Mouse (Mus musculus) midbrain, embryonic 12.5 days (tissue): ENCODE results near the gene Copz2. TPM values are rescaled to one million over a fixed set of nuclear protein-coding genes. Genes with fewer than 3 reads are reported as not detected.

ENCODE experiments used
- ATAC-seq: fragments of 200-750 bp; cut with Nextera tagmentation; 2 replicates; pipeline ENCODE4 v1.8.0; 2017; ENCODE audit warnings: low read depth, moderate TSS enrichment, moderate library complexity; ENCODE audit not compliant: low FRiP score
- H3K27ac ChIP-seq: fragments of 300-500 bp; sonication (generic); replicated peaks from 2 replicates; pipeline ENCODE4 v1.5.1; 2016; ENCODE audit warnings: mild to moderate bottlenecking
- H3K27me3 ChIP-seq: fragments of 300-500 bp; sonication (generic); 2 replicates; pipeline ENCODE4 v1.6.1; 2016; ENCODE audit warnings: mild to moderate bottlenecking
- H3K36me3 ChIP-seq: fragments of 300-500 bp; sonication (generic); 2 replicates; pipeline ENCODE4 v1.6.1; 2016
- H3K4me1 ChIP-seq: fragments of 300-500 bp; sonication (generic); 2 replicates; pipeline ENCODE4 v1.6.1; 2016
- H3K4me2 ChIP-seq: fragments of 300-500 bp; sonication (generic); replicated peaks from 2 replicates; pipeline ENCODE4 v1.6.1; 2016; ENCODE audit warnings: mild to moderate bottlenecking, moderate library complexity
- H3K4me3 ChIP-seq: fragments of 300-500 bp; sonication (generic); 2 replicates; pipeline ENCODE4 v1.5.1; 2016; ENCODE audit warnings: mild to moderate bottlenecking
- H3K9ac ChIP-seq: fragments of 300-500 bp; sonication (generic); replicated peaks from 2 replicates; pipeline ENCODE4 v1.6.1; 2016; ENCODE audit warnings: mild to moderate bottlenecking, moderate library complexity
- H3K9me3 ChIP-seq: fragments of 300-500 bp; sonication (generic); 2 replicates; pipeline ENCODE4 v1.6.1; 2016; ENCODE audit warnings: mild to moderate bottlenecking
- WGBS: fragments of 180-500 bp; shearing (Covaris S2); methylation state at CpG from one replicate; pipeline ENCODE4 v1.1.7; 2016; 5-methylcytosine and 5-hydroxymethylcytosine counted together
- polyA plus RNA-seq: library from polyadenylated mRNA; unstranded; fragments of >200 nt; fragmentation: Nextera tagmentation; extraction: Ambion mirVana; gene quantifications from 2 replicates; pipeline ENCODE4 v1.2.1, GENCODE M21; 2016

Gene Copz2
- polyA plus RNA-seq, 1 experiment from 2014 or later: 43.0 TPM

DNA sequence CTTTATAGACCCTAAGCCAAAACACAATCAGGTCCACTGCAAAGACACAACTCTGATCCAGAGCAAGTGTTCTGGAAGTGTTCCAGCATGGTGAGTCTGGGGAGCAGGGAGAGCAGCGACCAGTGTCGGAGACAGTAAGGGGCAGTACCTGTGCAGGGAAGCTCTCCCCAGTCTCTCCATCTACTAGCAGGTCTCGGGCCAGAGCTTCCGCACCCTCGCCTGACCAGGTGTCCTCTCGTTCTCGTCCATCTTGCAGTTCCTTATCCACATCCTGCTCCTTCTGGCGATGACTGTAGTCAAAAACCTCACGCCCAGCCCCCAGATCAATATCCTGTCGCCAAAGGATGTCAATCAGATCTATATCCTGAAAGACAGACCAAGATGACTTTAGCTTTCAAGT lies 27.7 kb upstream of the Copz2 start:
- Histone ChIP-seq H3K4me2 (no peak overlapping the region), H3K4me1 (peaks cover 44% of the 10 kb centered on the region), H3K9me3 (no peaks in the 10 kb centered on the region), H3K36me3 (peaks cover 75% of the 10 kb centered on the region), H3K4me3 (no peak overlapping the region), H3K27me3 (no peaks in the 10 kb centered on the region), H3K9ac (no peak overlapping the region), H3K27ac (no peak overlapping the region)
- 90% methylated on average over 10 of the region's 10 CpGs for WGBS
- no peak for ATAC-seq

DNA sequence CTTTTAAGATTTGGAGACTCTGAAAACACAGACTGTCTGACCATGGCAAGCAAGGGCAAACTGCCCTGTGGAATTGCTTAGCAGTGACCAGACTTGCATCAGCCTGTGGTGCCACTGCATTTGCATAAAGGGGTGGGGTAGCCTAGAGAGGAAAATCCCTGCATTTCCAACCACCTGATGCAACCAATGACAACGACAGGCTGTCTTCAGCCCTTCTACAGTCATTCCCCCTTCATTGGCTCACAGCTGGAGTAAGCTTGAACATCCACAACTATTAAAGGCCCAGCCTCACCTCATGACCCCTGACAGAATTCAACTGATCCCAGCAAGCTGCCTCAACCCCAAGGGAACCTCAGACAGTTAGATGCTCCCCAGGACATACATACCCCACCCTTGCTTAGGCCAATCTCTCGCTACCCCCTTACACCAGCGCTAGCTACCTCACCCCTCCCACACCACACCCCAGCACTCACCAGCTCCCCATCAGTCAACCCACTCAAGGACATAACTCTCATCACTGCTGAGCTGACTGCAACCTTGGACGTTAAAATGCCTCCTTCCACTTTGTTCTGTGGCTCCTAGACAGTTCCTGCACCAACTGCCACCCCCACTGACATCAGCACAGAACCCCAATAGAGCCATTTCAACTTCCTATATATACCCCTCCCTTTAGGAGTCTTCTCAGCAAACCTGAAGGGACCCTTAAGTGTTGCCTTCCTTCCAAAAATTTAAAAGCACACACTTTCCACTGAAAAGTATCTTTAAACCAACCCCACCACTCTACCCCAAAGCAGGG lies 26.8 kb upstream of the Copz2 start:
- Histone ChIP-seq H3K36me3 (peaks cover 75% of the 10 kb centered on the region), H3K27me3 (no peaks in the 10 kb centered on the region), H3K4me1 (peaks cover 53% of the 10 kb centered on the region), H3K9ac (peak overlapping the region; percentile 61), H3K9me3 (no peaks in the 10 kb centered on the region), H3K27ac (peak overlapping the region; percentile 91; the same call in 1 of the 2 replicates), H3K4me2 (peak overlapping the region; percentile 96), H3K4me3 (peak overlapping the region; percentile 50)
- ATAC-seq: no peak
- WGBS: 38% methylated on average over 4 of the region's 4 CpGs

DNA sequence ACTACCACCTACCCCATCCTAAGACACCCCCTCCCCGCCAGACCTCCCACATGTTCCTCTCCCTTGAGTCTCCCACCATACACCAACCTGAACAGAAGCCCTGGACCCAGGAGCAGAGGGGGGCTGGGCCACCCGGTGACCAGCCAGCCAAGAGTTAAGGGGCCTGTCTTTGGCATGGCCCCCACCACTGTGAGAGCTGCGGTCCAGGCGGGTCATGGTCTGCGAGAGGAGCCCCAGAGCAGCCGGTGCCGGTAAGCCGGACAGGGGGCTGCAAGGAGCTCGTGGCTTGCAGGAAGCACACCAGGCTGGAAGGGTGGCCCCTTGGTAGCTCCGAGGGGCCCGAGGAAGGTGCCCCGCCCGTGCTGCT lies 26.2 kb upstream of the Copz2 start:
- H3K27ac ChIP-seq: peak overlapping the region; percentile 91
- WGBS: 5% methylated on average over 13 of the region's 13 CpGs
- H3K4me3 ChIP-seq: peak overlapping the region; percentile 50
- no peaks in the 10 kb centered on the region for H3K27me3 ChIP-seq
- H3K4me1 ChIP-seq: peaks cover 59% of the 10 kb centered on the region
- peak overlapping the region; percentile 61 for H3K9ac ChIP-seq
- H3K36me3 ChIP-seq: peaks cover 72% of the 10 kb centered on the region
- H3K4me2 ChIP-seq: peak overlapping the region; percentile 96
- no peaks in the 10 kb centered on the region for H3K9me3 ChIP-seq
- peak; percentile 57 for ATAC-seq

DNA sequence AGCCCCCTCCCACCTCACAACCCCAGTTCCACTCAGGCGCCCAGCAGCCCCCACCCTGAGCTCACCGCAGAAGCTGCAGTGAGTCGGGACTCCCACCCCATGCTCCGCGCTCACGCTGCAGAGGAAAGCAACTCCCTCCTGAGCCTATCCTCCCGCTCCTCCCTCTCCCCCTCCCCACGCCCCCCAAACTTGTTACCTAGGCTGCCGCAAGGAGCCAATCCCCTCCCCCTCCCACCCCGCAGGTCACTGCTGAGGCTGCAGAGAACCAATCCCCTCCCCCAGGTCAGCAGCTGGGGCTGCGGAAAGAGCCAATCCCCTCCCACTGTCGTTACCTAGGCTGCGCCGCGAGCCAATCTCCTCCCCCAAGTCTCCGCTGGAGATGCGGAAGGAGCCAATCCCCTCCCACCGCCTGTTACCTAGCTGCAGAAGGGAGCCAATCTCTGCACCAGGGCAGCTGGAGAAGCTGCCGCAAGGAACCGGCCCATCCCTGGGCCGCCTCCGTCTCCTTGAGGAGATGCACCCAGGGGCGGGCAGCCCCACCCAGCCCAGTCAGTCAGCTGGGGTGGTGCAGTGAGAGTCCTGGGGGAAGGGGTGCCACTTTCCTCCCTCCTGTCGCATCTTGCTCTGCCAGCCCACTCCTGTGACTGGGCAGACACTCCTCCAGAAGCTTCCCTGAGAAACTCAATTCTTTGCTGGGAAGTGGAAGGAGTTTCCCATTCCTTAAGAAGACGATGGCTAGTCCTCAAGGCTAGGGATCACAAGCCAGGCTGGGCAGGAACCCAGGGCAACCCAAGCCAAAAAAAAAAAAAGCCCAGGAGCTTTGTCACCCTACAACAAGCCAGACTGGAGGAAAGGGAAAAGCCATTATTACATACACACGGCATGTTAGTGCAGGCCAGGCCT lies 25.5 kb upstream of the Copz2 start:
- Histone ChIP-seq H3K4me2 (peak overlapping the region; percentile 96), H3K4me1 (peaks cover 65% of the 10 kb centered on the region), H3K9ac (peak overlapping the region; percentile 61), H3K27me3 (no peaks in the 10 kb centered on the region), H3K4me3 (peak overlapping the region; percentile 50), H3K36me3 (peaks cover 65% of the 10 kb centered on the region), H3K27ac (peak overlapping the region; percentile 91), H3K9me3 (no peaks in the 10 kb centered on the region)
- peak; percentile 91 for ATAC-seq
- 1% methylated on average over 26 of the region's 26 CpGs for WGBS

DNA sequence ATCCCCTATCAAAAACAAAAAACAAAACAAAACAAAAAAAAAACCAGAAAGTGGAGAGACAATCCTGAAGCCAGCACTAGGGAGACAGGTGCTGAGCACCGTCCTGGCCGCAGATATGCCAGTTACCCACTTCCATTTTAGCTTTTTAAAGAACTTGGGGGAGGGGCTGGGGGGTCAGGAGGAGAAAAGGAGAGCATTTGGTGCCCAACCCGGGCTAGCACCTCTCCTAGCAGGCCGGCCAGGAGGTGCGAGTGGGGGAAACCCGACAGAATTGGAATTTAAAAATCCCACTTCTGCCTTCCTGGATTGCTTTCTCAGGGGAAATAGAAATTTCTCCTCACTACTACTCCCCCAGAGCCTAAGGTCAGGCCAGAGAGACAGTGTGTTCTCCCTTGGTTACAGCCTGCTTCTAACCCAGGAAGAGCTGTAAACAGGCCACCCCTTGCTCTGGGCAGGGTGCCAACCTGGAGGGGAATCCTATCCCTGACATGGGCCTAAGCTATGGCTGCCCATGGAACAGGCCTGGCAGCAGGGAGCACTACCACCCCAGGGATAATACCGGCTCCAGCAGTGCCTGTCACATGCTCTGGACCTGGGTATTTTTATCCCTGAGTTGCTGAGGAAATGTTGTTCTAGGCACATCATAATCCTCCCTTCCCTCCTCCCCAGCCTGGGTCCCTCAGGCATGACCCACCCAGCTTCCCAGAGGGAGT lies 24.7 kb upstream of the Copz2 start:
- Histone ChIP-seq H3K4me2 (peak overlapping the region; percentile 96), H3K36me3 (peaks cover 57% of the 10 kb centered on the region)

DNA sequence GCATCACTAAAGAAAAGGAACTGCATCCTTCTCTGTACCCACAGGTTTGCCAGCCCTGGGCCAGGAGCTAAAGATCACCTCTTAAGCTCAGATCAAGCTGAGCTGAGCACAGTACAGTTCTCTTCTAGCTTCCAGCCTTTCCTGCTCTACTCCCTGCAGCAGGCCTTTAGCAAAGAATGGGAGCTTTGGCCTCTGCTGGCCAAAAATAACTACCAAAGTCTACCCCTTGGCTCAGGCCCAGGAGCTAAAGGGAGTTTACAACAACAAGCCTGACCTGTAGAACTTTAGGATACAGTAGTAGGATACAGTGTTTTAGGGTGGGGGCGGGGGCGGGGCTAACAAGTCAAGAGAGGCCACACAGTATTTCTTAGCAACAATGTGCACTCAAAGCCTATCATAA lies 23.2 kb upstream of the Copz2 start:
- Histone ChIP-seq H3K9me3 (no peaks in the 10 kb centered on the region), H3K4me1 (peaks cover 68% of the 10 kb centered on the region), H3K4me3 (peak overlapping the region; percentile 1; the same call in 1 of the 2 replicates), H3K36me3 (peaks cover 42% of the 10 kb centered on the region), H3K9ac (peak overlapping the region; percentile 17), H3K4me2 (peak overlapping the region; percentile 96), H3K27ac (peak overlapping the region; percentile 2; the same call in 1 of the 2 replicates), H3K27me3 (no peaks in the 10 kb centered on the region)
- 89% methylated on average over 2 of the region's 2 CpGs for WGBS
- ATAC-seq: no peak

More for the DNA sequence above, 24.7 kb upstream of the Copz2 start:
- H3K4me1 ChIP-seq: peaks cover 65% of the 10 kb centered on the region
- peak overlapping the region; percentile 91 for H3K27ac ChIP-seq
- H3K9me3 ChIP-seq: no peaks in the 10 kb centered on the region
- peak overlapping the region; percentile 5; the same call in 1 of the 2 replicates for H3K4me3 ChIP-seq
- ATAC-seq: no peak
- no peaks in the 10 kb centered on the region for H3K27me3 ChIP-seq
- peak overlapping the region; percentile 17 for H3K9ac ChIP-seq
- WGBS: 42% methylated on average over 7 of the region's 7 CpGs

DNA sequence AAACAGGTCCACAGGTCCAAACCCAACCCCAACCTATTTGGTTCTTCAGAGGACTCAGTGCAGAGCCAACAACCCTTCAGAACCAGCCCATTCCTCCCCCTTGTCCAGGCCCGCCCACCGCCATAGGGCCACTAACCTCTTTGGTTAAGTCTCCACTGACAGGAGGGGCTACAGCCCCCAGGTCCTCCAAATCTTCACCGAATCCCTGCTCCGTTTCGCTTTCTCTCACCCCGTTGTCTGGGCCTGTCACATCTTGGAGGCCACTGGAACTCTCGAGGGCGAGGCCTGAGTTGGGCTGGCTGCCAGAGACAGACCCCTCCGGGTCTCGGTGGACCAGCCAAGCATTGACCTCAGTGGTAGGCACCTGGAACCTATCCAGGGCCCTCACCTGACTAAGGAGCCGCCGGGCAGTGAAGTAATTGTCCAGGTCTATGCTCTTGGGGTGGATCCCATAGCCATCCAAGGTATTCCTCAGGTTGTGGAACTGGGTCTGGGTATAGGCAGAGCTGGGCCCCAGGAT lies 22.5 kb upstream of the Copz2 start:
- ATAC-seq: no peak
- Histone ChIP-seq H3K9ac (peak overlapping the region; percentile 32), H3K27ac (no peak overlapping the region), H3K9me3 (no peaks in the 10 kb centered on the region), H3K4me2 (peak overlapping the region; percentile 96), H3K36me3 (peaks cover 36% of the 10 kb centered on the region), H3K27me3 (no peaks in the 10 kb centered on the region), H3K4me1 (peaks cover 68% of the 10 kb centered on the region), H3K4me3 (no peak overlapping the region)
- 91% methylated on average over 12 of the region's 12 CpGs for WGBS

DNA sequence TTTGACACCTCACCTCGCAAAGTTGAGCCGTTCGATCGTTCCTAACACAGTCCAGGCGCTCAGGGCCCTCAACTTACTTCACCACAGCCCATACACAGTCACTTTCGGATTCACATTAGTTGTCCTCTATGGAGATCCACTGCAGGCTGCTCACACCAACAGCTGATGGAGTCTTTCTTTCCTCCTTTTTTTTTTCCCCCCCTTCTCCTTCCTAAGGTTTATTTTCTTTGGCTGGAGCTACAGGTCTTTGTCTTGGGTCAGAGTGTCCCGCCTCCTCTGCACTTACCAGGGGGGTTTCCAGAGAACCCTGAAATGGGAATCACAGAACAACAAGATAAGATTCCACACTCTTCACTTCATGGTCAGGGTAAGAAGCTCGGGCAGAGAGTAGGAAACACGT lies 21.8 kb upstream of the Copz2 start:
- 84% methylated on average over 9 of the region's 9 CpGs for WGBS
- H3K4me3 ChIP-seq: no peak overlapping the region
- peaks cover 29% of the 10 kb centered on the region for H3K36me3 ChIP-seq
- H3K27me3 ChIP-seq: no peaks in the 10 kb centered on the region
- peak overlapping the region; percentile 19 for H3K4me2 ChIP-seq
- no peak overlapping the region for H3K27ac ChIP-seq
- H3K4me1 ChIP-seq: peaks cover 62% of the 10 kb centered on the region
- ATAC-seq: no peak
- H3K9ac ChIP-seq: 0 out of 2 replicates have a peak overlapping the region, but pooled peaks have one; percentile 20
- H3K9me3 ChIP-seq: no peaks in the 10 kb centered on the region

DNA sequence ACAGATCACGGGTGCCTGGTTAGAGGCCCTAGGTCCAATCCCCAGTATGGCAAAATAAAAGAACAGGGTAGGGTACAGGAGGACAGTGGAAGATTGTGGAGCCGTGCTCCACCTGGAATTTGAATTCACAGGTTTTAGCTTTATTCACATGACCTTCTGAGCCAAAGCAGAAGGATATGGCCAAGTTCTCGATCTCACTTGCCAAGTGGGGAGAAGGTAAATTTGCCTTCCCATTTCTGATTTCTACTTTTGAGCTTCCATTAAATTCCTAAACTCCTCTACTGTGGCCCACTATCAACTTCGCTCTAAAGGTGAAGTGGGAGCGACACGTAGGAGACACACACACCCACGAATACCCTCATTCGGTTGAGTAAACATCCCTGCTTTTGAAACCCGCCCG lies 20.8 kb upstream of the Copz2 start:
- Histone ChIP-seq H3K9ac (peak overlapping the region; percentile 82), H3K4me1 (peaks cover 53% of the 10 kb centered on the region), H3K4me2 (peak overlapping the region; percentile 88), H3K27me3 (no peaks in the 10 kb centered on the region), H3K36me3 (peaks cover 28% of the 10 kb centered on the region), H3K9me3 (no peaks in the 10 kb centered on the region), H3K4me3 (peak overlapping the region; percentile 91), H3K27ac (peak overlapping the region; percentile 96)
- ATAC-seq: no peak
- 18% methylated on average over 10 of the region's 10 CpGs for WGBS

DNA sequence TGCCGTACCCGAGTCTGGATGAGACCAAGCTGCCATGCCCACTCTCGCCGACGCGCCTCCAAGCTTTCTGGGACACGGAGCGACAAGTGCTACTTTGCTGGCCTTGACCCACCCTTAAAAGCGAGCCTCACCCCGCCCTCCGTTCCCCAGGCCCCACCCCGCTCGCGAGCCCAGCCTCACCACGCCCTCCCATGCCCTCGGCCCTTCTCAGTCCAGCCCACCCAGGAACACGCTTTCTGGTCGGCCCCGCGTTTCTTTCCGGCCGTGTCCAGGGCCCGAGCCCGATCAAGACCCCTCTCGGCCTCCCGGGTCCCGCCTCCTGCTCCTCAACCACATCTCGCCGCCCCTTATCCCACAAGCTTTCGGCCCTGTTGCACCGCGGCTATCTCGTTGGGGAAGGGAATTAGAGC lies 20.3 kb upstream of the Copz2 start:
- H3K4me3 ChIP-seq: peak overlapping the region; percentile 91
- H3K9ac ChIP-seq: peak overlapping the region; percentile 82
- 1% methylated on average over 33 of the region's 33 CpGs for WGBS
- H3K4me1 ChIP-seq: peaks cover 49% of the 10 kb centered on the region
- ATAC-seq: peak; percentile 44
- H3K27ac ChIP-seq: peak overlapping the region; percentile 96
- H3K36me3 ChIP-seq: peaks cover 28% of the 10 kb centered on the region
- H3K9me3 ChIP-seq: no peaks in the 10 kb centered on the region
- peak overlapping the region; percentile 88 for H3K4me2 ChIP-seq
- no peaks in the 10 kb centered on the region for H3K27me3 ChIP-seq

DNA sequence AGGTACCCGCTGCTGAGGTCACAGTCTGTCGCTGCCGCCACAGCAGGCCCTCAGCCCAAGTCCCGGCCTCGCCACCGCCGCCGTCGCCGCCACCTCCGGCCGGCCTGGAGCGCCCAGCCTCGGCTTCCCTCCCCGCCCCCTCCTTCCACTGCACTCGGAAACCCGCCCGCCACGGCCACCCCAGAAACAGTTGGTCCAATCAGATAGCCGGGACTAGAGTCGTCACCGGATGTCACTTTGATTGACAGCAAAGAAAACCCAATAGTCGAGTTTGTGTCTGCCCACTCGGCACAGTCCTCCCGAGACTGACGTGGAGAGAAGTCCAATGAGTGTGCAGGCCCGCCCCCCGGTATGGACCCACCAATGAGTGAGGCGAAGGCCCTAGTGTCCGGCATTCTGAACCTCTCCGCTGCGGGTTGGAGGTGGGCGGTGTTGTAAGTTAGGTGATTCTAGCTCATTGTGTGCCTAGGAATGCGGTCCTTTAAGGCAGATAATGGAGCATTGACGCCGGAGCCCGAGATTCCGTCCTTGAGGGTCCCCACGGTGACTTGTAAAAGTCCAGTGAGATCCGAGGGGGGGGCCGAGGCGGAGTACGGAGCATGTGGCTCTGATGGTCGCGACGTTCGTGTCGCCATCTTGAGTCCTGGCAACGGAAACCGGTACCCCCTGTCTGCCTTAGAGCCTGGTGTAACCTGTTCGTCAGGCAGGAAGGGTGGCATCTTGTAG lies 19.7 kb upstream of the Copz2 start, which contains the start of gene Nfe2l1:
Nfe2l1 (minus strand) TSS at position 156 of the 726 bp plus-strand sequence.
- H3K9me3 ChIP-seq: no peaks in the 10 kb centered on the region
- peak within 1 kb of the TSS; percentile 82 for H3K9ac ChIP-seq
- H3K27me3 ChIP-seq: no peaks in the 10 kb centered on the region
- peak within 1 kb of the TSS; percentile 96 for H3K27ac ChIP-seq
- WGBS: under 1% methylated on average over 51 of the region's 51 CpGs
- H3K36me3 ChIP-seq: peaks cover 28% of the 10 kb centered on the region
- H3K4me2 ChIP-seq: peak within 1 kb of the TSS; percentile 88
- peak; percentile 99 for ATAC-seq
- peaks cover 44% of the 10 kb centered on the region for H3K4me1 ChIP-seq
- peak within 1 kb of the TSS; percentile 91 for H3K4me3 ChIP-seq
